Mouse (Mus musculus) layer of hippocampus, adult 9-10 months (tissue): Measurements from ENCODE around the gene Gmppa.

Source experiments
- DNase-seq: peaks from one replicate; pipeline ENCODE4 v3.0.0; 2022; ENCODE audit warnings: low spot score

The Gmppa gene

DNA sequence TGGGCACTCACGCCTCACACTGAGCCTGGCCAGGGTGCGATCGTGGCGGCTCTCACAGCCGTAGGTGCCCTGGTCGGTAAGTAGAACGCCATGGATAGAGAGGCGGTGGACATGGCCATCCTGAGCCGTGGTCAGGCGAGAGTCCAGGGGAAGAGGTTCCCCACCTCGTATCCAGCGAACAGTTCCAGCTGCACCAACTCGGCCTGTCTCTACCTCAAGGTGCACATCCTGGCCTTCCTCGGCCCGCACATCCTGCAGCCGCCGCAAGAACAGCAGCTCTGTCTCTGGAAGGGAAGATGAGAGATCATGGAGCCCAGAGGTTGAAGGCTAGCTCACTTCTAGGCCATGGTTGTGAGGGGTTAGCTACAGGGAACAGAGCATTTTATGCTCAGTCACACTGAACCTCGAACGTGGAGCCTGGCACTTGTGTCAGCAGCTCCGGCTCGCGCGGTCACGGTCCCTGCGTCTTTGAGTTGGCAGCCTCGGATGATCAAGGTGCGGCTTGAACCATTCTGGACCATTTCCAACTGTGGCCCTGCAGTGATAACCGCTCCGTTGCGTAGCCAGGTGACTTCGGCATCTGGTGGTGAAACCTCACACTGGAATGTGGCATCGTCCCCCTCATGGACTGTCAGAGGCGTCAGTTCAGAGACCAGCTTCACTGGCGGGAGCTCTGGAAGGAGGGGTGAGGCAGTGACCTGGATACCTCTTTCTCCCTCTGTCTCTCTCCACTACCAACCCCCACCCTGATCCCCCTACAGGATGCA lies 55.2 kb downstream of the Gmppa start:
- DNase-seq = no peak

DNA sequence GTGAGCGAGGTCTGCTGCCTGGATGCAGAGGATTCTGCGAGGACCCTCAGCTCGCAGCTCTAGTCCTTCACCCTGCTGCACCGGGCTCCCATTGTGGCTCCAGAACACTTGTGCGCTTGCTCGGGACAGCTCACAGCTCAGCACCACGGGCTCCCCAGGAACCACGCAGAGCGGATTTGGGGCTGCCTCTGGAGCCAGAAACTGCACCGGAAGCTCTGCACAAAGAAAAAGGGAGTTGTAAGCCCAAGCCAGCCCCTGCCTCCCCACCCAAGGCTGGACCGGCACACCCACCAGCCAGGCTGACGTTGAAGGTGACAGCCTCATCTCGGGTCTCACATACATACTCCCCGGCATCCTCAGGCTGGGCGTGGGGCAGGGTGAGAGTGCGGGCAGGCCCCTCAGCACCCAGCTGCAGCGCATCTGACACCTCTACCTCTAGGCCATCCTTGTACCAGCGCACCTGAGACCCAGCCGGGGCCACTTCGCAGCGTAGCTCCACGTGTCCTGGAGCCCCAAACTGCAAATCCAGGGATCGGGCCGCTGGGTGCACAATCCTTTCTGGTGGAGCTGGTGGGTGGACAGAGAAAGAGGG lies 56.9 kb downstream of the Gmppa start:
- no peak for DNase-seq
